ENCODE assay signal across 16 mouse cellular contexts in genomic region chr8:120620441-120620840, GRCm38 (mm10). TPM values are rescaled to one million over a fixed set of nuclear protein-coding genes. Genes with fewer than 3 reads are reported as not detected.
A peak's percentile ranks its signal among the peaks of the same experiment; 100 is the strongest.
DNase-seq lines count a peak whose midpoint lies in the region; ATAC-seq and TF ChIP-seq lines count a peak whose summit lies in the region.
"Had no signal": no experiment of that assay in that cellular context is flagged by ENCODE, and none has a peak within 500 bp of the region (broad histone marks: within the 10 kb centered on the region; RNA-seq: fewer than 3 reads in every experiment).

No protein-coding gene starts in this region.

- 53% methylated on average over 7 of the region's 7 CpGs for WGBS in limb, embryonic 13.5 days
- WGBS in intestine, postnatal 0 days = 44% methylated on average over 7 of the region's 7 CpGs

- no peaks in the 10 kb centered on the region for H3K27me3 ChIP-seq in limb, embryonic 13.5 days
- H3K27me3 ChIP-seq in intestine, postnatal 0 days (replicated peaks; ENCODE audit: control insufficient read depth, insufficient read depth, low read length) = no peaks in the 10 kb centered on the region
- H3K27me3 ChIP-seq: hindbrain, embryonic 15.5 days; neural tube, embryonic 12.5 days had no signal

- no peak overlapping the region for H3K4me3 ChIP-seq in layer of hippocampus, adult 2 months
- no peak overlapping the region for H3K4me3 ChIP-seq in limb, embryonic 13.5 days
- H3K4me3 ChIP-seq in intestine, postnatal 0 days (ENCODE audit: low read depth, low read length) = no peak overlapping the region
- H3K4me3 ChIP-seq: hindbrain, embryonic 15.5 days; midbrain, embryonic 12.5 days; neural tube, embryonic 12.5 days had no signal

- H3K4me2 ChIP-seq in limb, embryonic 13.5 days (replicated peaks) = no peak overlapping the region
- no peak overlapping the region for H3K4me2 ChIP-seq in intestine, postnatal 0 days (replicated peaks; ENCODE audit: low read depth)
- H3K4me2 ChIP-seq: hindbrain, embryonic 15.5 days; midbrain, embryonic 12.5 days; neural tube, embryonic 12.5 days had no signal

- DNase-seq in layer of hippocampus, adult 2 months (ENCODE audit: low spot score in 2 of 2) = no peak
- no peak for DNase-seq in layer of hippocampus, adult 9-11 months
- DNase-seq in 3134 (ENCODE audit: extremely low read depth, insufficient read length, low spot score) (peak; percentile 25), 416B (ENCODE audit: low read depth) (peak; percentile 62)
- DNase-seq in adrenal gland, postnatal 25 days = no peak
- DNase-seq: gastrocnemius, postnatal 10 days; kidney, adult 18-20 months; spleen, adult 18-20 months; thymus, postnatal 25 days had no signal

- no peaks in the 10 kb centered on the region for H3K36me3 ChIP-seq in limb, embryonic 13.5 days
- no peaks in the 10 kb centered on the region for H3K36me3 ChIP-seq in intestine, postnatal 0 days (ENCODE audit: control insufficient read depth, insufficient read depth)
- H3K36me3 ChIP-seq: hindbrain, embryonic 15.5 days; midbrain, embryonic 12.5 days; neural tube, embryonic 12.5 days had no signal

- no peaks in the 10 kb centered on the region; the same call in none of the 2 replicates for H3K4me1 ChIP-seq in limb, embryonic 13.5 days
- no peaks in the 10 kb centered on the region for H3K4me1 ChIP-seq in intestine, postnatal 0 days (replicated peaks; ENCODE audit: control insufficient read depth, insufficient read depth, low read length)

- ATAC-seq in limb, embryonic 13.5 days (ENCODE audit: low FRiP score, low read depth) = no peak
- ATAC-seq in intestine, postnatal 0 days = no peak
- ATAC-seq: forebrain, embryonic 14.5 days had no signal

- peak overlapping the region; percentile 95 for H3K27ac ChIP-seq in layer of hippocampus, adult 2 months
- H3K27ac ChIP-seq in limb, embryonic 13.5 days = no peak overlapping the region
- no peak overlapping the region for H3K27ac ChIP-seq in intestine, postnatal 0 days (ENCODE audit: low read depth, low read length)
- H3K27ac ChIP-seq: hindbrain, embryonic 15.5 days; midbrain, embryonic 12.5 days; neural tube, embryonic 12.5 days had no signal

- TF ChIP-seq CTCF in layer of hippocampus, adult 2 months (conservative IDR thresholded peaks at IDR 0.05) = no peak
- TF ChIP-seq CTCF in intestine, postnatal 0 days (IDR thresholded peaks at IDR 0.05; ENCODE audit: low read depth) = no peak

- peak overlapping the region; percentile 19; the same call in 1 of the 2 replicates for H3K9ac ChIP-seq in limb, embryonic 13.5 days
- H3K9ac ChIP-seq in intestine, postnatal 0 days (ENCODE audit: low read depth, low read length) = no peak overlapping the region
- H3K9ac ChIP-seq: hindbrain, embryonic 15.5 days; midbrain, embryonic 12.5 days; neural tube, embryonic 12.5 days had no signal

- no peaks in the 10 kb centered on the region for H3K9me3 ChIP-seq in limb, embryonic 13.5 days
- H3K9me3 ChIP-seq in intestine, postnatal 0 days (ENCODE audit: control insufficient read depth) = no peaks in the 10 kb centered on the region
- H3K9me3 ChIP-seq: hindbrain, embryonic 15.5 days; midbrain, embryonic 12.5 days; neural tube, embryonic 12.5 days had no signal

RNA-seq across cellular contexts. Expression of gene 1190005I06Rik, which starts 27.0 kb away (rescaled TPM):
- 10 to 100 TPM; 14.0 to 15.6 TPM for total RNA-seq in layer of hippocampus, adult 2 months (2021)
- 7.4 and 8.0 TPM in 2 replicates for polyA plus RNA-seq in limb, embryonic 13.5 days (2015; fragmentation: Nextera tagmentation; extraction: Ambion mirVana)
- 3.9 and 4.0 TPM in 2 replicates for polyA plus RNA-seq in intestine, postnatal 0 days (2015; fragmentation: Nextera tagmentation; extraction: Ambion mirVana)
- total RNA-seq in adrenal gland, postnatal 25 days (2021) = 11.3 and 12.3 TPM in 2 replicates

RNA-seq across cellular contexts. Expression of gene Gins2, which starts 31.3 kb away (rescaled TPM):
- total RNA-seq in layer of hippocampus, adult 2 months (2021) = 1 to 10 TPM; 5.2 to 6.2 TPM
- 104 and 108 TPM in 2 replicates for polyA plus RNA-seq in limb, embryonic 13.5 days (2015; fragmentation: Nextera tagmentation; extraction: Ambion mirVana)
- polyA plus RNA-seq in intestine, postnatal 0 days (2015; fragmentation: Nextera tagmentation; extraction: Ambion mirVana) = 23.1 and 23.7 TPM in 2 replicates
- 12.2 and 12.4 TPM in 2 replicates for total RNA-seq in adrenal gland, postnatal 25 days (2021)

RNA-seq across cellular contexts. Expression of gene Gm27021, which starts 47.4 kb away (rescaled TPM):
- under 1 TPM in 1 of 2 experiments, not detected in 1; 0.69 TPM for total RNA-seq in layer of hippocampus, adult 2 months (2021)
- 5.5 and 7.8 TPM in 2 replicates for polyA plus RNA-seq in limb, embryonic 13.5 days (2015; fragmentation: Nextera tagmentation; extraction: Ambion mirVana)
- 1.0 and 1.9 TPM in 2 replicates for polyA plus RNA-seq in intestine, postnatal 0 days (2015; fragmentation: Nextera tagmentation; extraction: Ambion mirVana)
- total RNA-seq in adrenal gland, postnatal 25 days (2021) = not detected in 2 replicates
- total RNA-seq: adrenal gland, postnatal 10 days; gastrocnemius, postnatal 10 days had no signal

RNA-seq across cellular contexts. Expression of gene Cox4i1, which starts 47.6 kb away (rescaled TPM):
- 1,000 to 10,000 TPM in 1 of 2 experiments, 100 to 1,000 TPM in 1; 991 to 1,040 TPM for total RNA-seq in layer of hippocampus, adult 2 months (2021)
- 928 and 970 TPM in 2 replicates for polyA plus RNA-seq in limb, embryonic 13.5 days (2015; fragmentation: Nextera tagmentation; extraction: Ambion mirVana)
- polyA plus RNA-seq in intestine, postnatal 0 days (2015; fragmentation: Nextera tagmentation; extraction: Ambion mirVana) = 2,406 and 2,420 TPM in 2 replicates
- total RNA-seq in adrenal gland, postnatal 25 days (2021) = 1,243 and 1,285 TPM in 2 replicates

RNA-seq across cellular contexts. Expression of gene Emc8, which starts 47.9 kb away (rescaled TPM):
- total RNA-seq in layer of hippocampus, adult 2 months (2021) = 10 to 100 TPM; 74.1 to 85.4 TPM
- 243 and 248 TPM in 2 replicates for polyA plus RNA-seq in limb, embryonic 13.5 days (2015; fragmentation: Nextera tagmentation; extraction: Ambion mirVana)
- 127 and 135 TPM in 2 replicates for polyA plus RNA-seq in intestine, postnatal 0 days (2015; fragmentation: Nextera tagmentation; extraction: Ambion mirVana)
- total RNA-seq in adrenal gland, postnatal 25 days (2021) = 84.6 and 90.1 TPM in 2 replicates

Comparison
In these comparisons a context has a peak if more than half of its experiments do, and no peak if none do; other contexts are left out.
1. DNase-seq: peak in 3134 (single experiment) and 416B (single experiment); none in layer of hippocampus, adult 2 months (0 of 2), layer of hippocampus, adult 9-11 months (single experiment) and adrenal gland, postnatal 25 days (single experiment).